Mouse (Mus musculus): ENCODE data around the gene Aven. TPM values are rescaled to one million over a fixed set of nuclear protein-coding genes. Genes with fewer than 3 reads are reported as not detected.

The Aven gene
- total RNA-seq, 2 experiments from 2014 or later: 13.1 to 13.7 TPM

DNA sequence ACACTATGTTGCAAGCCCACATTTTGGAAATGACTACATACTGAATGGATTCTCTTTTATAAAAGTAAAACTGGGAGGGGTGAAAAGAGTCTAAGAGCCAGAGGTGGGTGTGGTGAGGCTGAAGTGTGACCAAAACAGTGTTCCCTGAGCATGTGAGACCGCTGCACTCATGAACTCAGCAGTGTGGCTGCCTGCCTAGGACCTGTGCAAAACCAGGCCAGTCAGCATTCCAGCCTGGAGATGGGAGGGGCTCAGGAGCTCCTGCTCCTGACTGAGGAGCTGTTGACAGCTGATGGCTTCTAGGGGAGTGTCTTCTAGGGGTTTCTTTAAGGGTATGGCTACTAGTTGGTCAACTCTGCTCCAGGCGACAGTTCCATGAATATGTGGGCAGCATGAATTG is 7.9 kb upstream of the Aven start:
- DNase-seq (ENCODE audit: low spot score in 2 of 2): no peak

DNA sequence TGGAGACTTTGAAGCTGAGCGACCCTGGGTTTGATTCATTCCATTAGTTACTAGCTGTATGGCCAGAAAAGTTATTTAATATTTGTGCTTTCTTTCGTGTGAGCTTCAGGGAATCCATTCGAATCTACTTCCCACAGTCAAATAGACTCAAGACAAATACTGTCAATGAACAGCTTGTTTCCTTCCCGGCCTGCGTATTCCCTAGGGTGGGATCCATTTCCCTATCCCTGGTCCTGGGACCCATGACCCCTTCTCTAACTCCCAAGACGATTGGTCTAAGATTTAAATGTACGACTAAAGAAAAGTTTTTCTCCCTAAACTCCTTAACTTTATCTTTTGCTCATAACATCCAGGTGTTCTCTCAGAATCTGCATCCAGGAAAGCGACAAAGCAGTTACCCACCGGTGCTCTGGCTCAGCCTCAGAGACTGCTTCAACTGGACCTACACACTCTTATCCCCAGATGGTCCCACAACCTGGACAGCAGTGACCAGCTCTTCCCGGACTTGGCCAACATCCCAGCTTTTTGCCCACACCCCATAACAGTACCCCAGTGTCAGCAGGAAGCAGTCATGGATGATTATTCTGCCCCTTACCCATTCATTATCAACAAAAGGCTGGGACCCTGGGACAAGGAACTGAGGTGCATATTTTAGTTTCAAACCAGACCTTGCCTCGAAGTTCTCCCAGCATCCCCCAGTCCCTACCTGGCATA is 2.1 kb upstream of the Aven start:
- DNase-seq (ENCODE audit: low spot score in 2 of 2): no peak

DNA sequence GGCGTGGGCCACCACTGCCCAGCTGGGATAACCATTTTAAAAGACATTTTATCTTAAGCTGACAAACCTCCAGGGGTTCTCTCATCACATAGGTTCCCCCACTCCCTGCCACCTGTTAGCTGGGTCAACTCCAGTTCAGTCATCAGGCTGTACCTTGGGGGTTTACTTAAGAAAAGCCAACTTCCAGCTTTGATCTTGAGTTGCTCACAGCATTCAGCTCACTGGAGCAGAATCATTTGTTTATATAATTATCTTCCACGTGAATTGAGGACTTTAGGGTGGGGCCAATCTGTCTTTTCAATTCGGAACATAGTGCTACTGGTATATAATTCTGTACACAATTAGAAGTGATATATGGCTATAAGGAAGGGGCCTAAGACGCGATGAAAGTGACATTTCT is 1.1 kb upstream of the Aven start:
- DNase-seq (ENCODE audit: low spot score in 2 of 2): no peak

DNA sequence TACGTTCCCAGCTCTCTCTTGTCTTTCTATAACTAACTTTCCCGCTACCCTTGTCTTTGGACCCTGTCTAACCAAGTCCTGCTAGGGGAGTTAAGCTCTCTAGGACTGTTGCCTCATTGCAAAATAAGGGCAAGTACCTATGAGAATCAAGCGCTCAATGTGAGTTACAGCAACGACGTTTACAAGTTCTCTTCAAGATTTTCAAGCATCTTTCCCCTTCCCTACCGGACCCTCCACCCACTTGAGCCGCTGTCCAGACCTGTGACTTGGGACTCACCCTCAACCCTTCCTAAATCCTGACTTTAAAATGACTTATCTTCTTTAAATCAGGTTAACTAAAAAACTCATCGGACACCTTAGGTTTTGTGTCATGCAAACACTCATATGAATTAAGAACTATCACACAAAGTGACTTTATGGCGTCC is 321 bp upstream of the Aven start:
- no peak for DNase-seq (ENCODE audit: low spot score in 2 of 2)

DNA sequence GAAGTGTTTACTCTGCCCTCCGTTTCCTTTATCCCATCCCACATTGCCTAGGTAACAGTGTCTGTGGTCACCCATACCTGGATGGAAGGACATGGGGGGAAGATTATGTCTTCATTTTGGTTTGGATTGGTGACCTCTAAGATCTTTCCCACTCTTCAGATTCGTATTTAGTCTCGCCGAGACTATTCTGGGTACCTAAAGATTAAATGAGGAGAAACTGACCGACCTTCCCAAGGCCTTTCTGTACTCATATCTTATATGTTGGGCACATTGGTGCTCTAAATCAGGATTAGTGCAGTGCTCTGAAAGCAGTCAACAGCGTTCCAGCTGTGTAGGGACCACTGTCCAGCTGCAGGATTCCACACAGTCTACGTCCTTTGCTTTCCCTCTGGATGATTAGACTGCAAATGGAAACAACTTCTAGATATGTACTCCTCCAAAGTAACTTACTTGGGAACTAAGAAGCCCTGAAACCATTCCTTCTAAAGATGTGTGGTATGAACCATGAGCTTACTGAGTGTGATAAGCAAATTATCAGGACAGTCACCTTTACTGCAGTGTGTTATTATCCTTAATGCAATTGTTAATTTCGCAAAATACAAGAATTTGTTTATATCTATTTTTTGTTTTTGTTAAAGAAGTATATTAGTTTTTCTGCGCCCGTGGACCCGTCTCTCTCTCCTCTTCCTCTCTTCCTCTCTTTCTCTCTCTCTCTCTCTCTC is 936 bp downstream of the Aven start:
- no peak for DNase-seq (ENCODE audit: low spot score in 2 of 2)

DNA sequence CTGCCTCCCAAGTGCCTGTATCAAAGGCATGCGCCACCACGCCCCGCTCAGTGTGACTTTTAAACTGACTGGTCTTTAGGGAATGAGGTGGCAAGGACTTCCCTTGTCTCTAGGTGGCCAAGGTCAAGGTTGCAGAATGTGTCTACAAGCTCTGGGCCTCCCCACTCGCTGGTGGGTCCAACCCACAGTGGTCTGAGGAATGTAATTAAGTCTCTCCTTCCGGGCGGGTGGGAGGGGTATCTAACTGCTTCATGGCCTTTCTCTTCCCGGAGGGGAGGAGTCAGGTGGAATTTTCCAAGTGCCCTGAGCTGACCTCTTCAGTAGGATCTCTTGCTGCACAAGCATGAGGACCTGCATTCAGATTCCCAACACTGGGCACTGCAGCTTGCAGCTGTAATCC is 5.1 kb downstream of the Aven start:
- no peak for DNase-seq (ENCODE audit: low spot score in 2 of 2)

DNA sequence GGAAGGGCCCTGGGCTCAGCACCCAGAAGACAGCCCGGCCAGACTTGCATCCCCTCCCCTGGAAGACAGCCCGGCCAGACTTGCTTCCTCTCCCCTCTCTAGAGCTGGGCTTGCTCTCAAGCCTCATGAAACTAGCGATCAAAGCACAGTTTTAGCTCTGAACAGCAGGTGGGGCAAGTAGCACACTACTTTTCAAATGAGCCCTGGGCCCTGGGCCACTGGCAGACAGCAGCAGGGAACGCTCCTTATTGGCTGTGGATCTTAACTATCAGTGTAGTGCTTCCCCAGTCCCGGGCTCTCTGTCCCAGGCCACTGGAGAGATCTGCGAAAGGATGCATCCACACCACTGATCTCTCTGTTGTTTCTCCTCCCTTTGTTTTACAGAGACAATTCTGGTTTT is 8.4 kb downstream of the Aven start:
- DNase-seq (ENCODE audit: low spot score in 2 of 2): peak in 1 of 2 experiments; percentile 51

DNA sequence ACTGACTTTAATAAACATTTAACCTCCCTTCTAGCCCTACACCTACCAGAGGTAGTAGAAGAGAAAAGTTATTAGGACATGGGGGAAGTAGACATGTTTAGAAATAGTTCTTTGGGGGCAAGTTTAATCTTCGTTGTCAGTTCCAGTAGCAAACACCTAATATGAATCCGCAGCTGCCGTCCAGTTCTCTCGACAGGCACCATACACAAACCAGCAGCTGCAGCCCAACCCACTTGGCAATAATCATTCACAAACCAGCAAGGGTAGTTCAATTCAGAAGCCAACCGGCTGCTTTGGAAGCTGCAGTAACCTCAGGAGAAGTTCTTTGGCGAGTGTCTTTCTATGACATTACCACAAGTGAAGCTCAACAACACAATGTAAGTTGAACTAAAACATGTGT is 11.2 kb downstream of the Aven start:
- no peak for DNase-seq (ENCODE audit: low spot score in 2 of 2)

DNA sequence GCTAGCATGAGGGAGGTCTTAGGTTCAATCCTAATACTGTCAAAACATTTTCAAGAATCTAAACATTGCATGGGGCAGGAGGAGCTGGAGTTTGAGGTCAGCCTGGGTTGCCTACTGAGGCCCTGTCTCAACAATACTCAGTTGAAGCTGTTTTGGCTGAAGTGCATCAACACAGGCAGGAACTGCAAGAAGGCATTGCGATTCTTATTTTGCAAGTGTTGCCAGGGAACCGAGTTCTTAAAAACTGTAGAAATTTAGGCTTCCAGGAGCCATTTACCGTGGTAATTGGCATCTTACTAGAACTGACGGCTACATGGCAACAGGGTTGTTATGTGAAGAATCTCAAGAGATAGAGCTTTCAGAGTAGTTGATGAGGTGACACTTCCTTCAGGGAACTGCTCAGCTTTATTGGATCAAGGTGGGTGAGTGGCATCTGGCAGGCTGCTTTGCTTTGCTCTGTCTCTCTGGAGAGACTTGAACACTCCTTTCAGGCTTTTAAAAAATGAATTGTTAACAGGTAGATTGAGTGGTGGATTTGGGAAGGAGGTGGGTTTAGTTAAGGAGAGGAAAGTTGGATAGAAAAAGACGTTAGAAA is 14.2 kb downstream of the Aven start:
- no peak for DNase-seq (ENCODE audit: low spot score in 2 of 2)

DNA sequence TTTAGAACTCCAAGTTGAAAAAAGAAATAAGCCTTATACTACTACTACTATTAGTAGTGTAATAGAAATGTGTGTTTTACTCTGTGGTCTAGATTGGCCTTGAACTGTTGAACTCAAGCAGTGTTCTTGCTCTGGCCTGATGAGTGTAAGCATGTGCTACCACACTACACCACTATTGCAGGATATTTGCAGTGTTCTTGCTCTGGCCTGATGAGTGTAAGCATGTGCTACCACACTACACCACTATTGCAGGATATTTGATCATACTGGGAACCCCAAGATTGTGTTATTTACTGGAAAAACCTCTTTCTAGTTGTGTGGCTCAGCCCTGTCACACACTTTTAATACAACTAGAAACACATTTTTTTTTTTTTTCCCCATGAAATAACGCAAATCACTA is 14.7 kb downstream of the Aven start:
- no peak for DNase-seq (ENCODE audit: low spot score in 2 of 2)

DNA sequence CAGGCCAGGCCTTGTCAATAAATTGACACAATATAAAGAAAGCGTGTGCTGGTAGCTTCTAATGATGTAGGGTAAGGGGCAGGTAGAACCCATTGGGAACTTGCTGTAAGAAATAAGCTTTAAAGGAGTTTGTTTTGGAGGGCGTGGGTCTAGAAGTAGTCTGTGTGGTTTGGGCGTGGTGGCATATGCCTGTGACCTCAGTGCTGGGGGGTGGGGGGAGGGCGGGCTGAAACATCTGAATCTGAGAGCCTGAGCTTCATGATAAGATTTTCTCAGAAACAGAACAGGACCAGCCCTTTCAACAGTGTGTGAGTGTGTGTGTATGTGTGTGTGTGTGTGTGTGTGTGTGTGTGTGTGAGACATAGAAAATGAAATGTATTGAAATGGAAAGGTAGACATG is 17.4 kb downstream of the Aven start:
- no peak for DNase-seq (ENCODE audit: low spot score in 2 of 2)

DNA sequence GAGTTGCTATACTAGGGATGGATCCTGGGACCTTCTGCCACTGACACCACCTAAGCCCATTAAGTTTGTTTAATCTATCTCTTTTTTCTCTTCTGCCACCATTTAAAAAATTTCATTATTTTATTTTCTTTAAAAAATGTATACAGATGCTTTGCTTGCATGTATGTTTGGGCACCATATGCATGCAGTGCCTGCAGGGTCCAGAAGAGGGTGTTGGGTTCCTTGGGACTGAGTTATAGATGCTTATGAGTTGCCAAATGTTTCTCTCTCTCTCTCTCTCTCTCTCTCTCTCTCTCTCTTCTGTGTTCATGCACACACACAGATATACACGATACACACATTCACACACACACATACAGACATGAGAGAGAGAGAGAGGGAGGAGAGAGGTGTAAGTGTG is 20.3 kb downstream of the Aven start:
- DNase-seq (ENCODE audit: low spot score in 2 of 2): no peak

DNA sequence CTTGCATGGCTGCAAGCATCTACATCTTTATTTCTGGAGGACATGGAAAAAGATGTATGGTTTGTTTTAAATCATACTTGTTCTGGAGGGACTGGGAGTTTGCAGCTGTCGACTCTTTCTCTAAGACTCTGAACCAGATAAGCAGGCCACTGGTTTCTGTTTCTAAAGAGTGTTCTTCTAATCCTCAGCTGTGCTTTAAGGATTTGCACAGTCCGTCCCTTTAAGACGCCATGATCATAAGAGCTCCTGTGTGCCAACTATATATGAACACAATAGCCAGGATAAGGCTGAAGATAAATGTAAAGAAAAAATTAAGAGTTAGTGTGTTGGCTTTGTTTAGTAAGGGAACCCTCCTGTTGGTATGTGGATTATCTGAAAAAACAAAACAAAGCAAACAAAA is 24.0 kb downstream of the Aven start:
- no peak for DNase-seq (ENCODE audit: low spot score in 2 of 2)

DNA sequence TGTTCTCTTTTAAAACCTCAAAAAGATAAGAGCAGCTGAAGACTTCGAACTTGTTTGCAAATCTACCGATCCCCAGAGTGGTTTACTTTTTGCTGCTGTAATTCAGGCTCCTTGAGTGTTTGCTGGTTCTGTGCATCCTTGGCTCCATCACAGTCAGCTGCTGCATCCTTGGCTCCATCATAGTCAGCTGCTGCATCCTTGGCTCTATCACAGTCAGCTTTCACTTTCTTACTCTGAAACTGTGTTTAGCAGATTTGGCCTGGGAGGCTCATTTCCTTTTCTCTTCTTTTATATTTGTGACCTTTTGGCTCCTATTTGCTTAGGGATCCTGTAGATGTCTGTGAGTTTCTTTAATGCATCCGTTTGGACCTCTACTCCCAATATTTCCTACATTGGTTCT is 24.5 kb downstream of the Aven start:
- DNase-seq (ENCODE audit: low spot score in 2 of 2): no peak

DNA sequence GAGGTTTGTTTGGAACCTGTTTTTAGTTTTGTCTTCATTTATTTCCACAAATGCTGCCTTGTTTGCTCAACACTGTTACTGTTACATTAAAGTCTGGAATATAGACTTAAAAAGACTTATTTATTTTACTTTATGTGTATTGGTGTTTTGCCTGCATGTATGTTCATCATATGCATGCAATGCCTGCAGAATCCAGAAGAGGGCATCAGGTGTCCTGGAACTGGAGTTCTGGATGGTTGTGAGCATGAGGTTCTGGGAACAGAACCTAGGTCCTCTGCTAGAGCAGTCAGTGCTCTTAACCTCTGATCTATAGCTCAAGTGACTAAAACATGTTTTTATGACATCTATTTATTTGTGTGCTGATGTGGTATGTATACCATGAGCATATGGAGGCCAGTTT is 25.8 kb downstream of the Aven start:
- DNase-seq (ENCODE audit: low spot score in 2 of 2): no peak

DNA sequence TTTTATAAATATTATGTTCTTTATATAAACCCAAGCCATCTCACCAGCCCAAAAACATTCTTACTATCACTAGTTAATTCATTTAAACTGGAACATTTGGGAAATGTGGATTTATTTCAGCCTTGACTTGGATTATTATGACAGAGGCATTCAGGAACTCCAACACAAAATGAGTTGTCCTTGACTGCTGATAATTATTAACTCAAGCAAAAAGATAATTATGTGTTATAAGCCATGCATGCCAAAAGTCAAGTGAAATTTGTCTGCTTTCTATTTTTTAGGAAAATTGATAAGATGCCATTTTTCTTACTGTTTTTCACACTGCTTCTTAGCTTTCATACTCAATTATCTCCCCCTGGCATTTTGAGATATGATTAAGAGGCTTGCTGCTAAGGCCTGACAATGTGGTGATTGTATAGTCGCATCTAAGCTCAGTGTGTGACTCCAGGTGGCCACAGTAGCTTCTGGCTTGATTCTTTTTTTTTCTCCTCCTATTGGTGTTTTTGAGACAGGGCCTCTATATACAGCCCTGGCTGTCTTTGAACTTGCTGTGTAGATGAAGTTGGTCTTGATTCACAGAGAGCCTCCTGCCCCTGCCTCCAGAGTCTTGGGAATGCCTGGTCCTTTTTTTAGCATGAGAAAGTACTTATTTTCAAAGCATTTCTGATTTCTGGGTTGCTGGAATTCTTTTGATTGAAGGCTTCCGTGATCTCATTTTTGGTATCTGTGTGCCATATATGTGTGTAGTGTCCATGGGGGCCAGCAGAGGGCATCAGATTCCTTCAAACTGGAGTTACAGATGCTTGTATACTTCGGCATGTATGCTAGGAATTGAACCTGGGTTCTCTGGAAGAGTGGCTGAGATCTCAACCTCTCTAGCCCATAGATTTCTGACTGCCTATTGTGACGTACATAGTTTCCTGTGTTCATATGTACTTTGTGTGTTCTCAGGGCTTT is 28.0 kb downstream of the Aven start:
- no peak for DNase-seq (ENCODE audit: low spot score in 2 of 2)

DNA sequence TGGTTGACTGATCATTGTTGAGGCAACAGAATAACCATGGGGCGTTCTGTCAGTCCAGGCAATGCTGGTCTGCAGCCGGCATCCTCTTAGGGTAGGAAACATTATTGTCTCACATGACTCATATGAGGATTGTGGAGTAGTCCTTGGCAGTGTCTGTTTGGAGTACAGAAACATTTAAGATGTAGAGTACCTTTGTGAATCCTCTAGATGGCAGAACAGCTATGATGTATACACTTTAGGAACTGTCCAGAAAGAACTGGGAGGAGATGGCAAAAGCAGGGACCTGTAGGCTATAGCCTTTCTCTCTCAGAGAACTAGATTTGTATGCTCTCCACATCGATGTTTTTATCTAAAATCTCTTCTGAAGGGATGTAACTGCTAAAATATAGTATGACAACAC is 34.2 kb downstream of the Aven start:
- no peak for DNase-seq (ENCODE audit: low spot score in 2 of 2)

DNA sequence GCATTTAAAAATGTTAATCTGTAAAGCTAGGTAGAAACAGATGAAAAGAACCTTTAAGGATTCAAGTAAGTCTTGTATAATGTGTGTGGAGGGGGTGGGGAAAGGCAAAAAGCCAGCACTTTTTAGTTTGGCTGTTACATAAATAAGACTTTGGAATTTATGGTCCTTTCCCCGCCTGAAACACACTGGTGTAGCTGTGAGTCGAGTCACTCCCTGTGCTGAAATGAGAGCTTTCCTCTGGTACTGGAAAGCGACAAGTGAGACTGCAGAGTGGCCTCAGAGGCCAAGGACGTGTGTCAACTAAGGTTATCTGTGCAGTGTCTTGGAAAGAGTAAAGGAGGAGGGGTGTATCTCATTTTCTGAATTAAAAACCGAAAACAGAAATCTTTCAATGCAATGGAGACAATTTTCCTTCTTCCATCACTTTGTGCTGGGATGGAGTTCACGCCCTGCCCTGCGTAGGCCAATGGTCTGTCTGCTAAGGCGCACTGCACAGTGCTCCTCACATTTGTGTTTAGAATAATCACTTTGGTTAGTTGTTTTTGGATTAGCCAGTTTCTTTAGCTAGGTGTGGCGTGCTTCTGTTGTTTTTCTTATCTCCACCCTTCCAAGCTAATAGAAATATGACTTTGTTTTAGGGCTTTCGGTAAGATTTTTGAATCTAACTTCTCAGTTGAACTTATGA is 40.2 kb downstream of the Aven start:
- DNase-seq (ENCODE audit: low spot score in 2 of 2): no peak

DNA sequence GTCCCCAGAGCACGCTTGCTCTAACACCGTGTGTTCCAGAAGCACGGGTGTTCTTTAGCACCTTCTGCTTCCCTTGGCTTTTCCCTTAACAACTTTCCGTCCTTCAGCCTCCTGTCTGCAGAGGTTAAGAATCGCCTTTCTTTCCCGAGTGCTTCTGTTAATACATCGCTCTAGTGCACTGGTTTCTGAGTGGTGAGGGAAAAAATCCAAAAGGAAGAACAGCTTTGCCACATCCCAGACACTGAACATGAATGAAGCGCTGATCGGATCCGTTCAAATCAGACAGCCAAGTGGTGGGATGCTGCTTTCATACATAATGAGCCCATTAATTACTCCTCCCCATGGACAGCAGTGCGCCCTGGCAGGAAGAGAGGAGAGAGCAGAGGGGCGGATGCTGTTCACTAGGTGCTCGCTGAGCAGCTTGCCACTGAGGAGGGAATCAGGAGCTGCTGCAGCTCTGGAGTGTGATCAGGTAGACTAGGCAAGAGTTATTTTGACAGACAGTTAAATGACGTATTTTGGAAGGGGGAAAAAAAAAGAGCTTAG is 42.0 kb downstream of the Aven start:
- DNase-seq (ENCODE audit: low spot score in 2 of 2): no peak

DNA sequence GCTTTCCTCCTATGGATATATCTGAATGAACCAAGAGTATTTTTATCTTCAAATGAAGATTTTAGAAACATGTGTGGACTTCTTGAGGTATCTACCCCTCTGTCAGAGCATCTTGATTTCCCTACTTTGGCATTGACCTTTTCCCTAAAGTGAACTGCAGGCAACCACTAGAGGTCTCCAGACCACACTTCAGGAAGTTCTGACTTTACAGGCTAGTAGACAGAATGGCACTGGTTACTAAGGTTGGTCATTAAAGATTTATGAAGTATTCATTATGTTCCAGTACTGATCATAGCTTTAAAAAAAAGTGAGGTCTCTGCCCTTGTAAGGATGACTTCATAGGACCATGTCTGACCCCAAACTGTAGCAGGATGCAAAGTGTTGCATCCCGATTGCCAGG is 46.0 kb downstream of the Aven start:
- no peak for DNase-seq (ENCODE audit: low spot score in 2 of 2)
